Mouse (Mus musculus) ES-Bruce4 (cell line): ENCODE measurements at regions not wholly inside any gene's neighbourhood (a gene's known extent, or its start where the extent isn't known, plus 50 kb on each side); places are given as distances from the start of the nearest gene placed in this dataset.

Experiments
- CTCF ChIP-seq: IDR thresholded peaks from one replicate; pipeline ENCODE4 v1.8.1; 2011; ENCODE audit warnings: low read depth, low read length
- POLR2A ChIP-seq: IDR thresholded peaks from one replicate; pipeline ENCODE4 v1.8.1; 2011; ENCODE audit warnings: low read length; ENCODE audit not compliant: insufficient read depth

- TF ChIP-seq CTCF (no peak), POLR2A (no peak)
Observed at GRCm38 (mm10) chr8:41552747-41553534, 136.1 kb upstream of the Frg1 start.
